Mouse (Mus musculus) forelimb bud, embryonic 11.5 days (tissue): ENCODE data around the gene Cux1.

Source experiments
- DNase-seq: peaks from one replicate; pipeline ENCODE4 v3.0.0-alpha.2; 2012; ENCODE audit warnings: low read depth, low spot score

Cux1 gene

GRCm38 (mm10) chr5:136382261-136383005, 184.9 kb downstream of the Cux1 start:
- no peak for DNase-seq

GRCm38 (mm10) chr5:136379405-136379804, 187.9 kb downstream of the Cux1 start:
- DNase-seq = no peak

DNA sequence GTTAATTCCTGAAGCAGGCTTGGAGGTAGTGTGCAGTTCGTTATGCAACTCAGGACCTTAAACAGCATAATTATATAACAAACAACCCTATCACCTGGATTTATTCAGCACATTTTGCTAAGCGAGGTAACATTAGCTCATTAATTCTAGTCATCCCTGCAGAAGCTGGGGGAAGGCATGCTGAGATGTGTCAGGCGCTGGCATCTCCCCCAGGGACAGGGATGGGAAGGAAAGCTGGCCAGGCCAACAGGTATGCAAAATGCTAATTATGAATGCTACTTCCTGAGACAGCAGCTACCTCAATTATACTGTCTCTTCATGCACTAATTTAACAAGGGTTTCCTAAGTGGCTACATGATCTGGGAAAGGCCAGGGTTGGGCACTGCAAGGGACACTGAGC, 190.2 kb downstream of the Cux1 start:
- DNase-seq = no peak

GRCm38 (mm10) chr5:136375350-136375749, 191.9 kb downstream of the Cux1 start:
- no peak for DNase-seq

DNA sequence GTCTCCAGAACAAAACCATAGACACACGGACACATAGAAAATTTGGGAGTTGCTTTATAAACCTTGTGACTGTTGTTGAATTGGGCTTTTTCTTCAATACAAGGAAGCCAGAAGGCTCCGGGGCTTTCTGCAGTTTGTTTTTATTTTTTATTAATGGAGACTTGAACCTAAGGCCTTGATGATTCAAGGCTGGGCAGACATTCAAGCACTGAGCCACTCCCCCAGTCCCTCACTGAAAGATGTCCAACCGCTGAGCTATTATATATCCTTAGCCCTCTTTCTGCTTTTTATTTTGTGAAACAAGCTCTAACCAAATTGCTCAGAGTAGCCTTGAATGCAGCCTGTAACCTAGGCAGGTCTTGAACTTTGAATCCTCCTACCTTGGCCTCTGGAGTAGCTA, 195.0 kb downstream of the Cux1 start:
- no peak for DNase-seq

DNA sequence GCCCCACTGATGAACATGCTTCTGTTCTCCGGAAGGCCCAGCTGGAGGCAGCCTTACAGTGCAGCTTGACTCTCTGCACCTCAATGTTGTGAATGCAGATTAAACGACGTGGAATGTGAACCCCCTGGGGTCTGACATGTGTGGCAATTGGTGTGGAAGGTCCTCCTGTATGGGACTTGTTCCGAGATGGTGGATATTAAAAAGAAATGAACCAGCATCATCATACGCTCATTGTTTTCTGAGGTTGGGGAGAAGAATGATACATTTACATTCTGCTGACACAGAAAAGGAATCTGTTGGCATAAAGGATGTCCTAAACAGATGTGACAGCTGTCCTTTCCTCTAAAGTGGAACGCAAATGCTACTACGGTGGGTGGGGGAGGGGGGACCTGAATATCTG, 203.9 kb downstream of the Cux1 start:
- DNase-seq = no peak

DNA sequence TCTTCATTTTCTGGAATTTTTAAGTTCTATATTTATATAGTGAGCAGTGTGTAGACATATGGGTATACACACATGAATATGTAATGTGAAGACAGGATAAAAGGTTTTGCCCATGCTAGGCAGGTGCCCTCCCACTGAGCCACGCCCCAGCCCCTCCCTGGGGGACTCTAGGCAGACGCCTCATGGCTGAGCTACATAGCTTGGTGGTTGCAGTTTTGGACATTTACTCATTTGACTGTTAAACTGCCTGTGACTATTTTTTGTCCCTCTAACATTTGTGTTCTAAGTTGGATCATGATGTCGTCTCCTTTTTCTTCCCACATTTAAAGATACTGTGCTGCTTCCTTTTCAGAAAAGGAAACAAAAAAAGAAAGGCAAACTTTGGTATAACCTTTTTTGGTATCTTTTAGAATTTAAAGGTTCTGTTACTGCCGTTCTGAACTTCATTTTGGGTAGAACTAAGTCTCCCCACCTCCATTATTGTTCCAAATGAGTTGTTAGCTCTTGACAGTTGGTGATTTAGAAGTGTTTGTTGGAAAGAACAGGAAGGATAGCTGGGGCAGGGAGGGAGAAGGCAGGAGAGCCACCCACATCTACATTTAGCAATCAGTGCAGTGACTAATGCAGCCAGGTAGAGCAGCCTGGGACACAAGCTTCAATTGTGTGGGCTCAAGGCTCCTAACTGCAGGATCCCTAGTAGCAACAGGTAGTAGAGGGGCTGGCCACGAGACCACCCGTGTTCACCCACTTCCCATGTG, 204.6 kb downstream of the Cux1 start:
- no peak for DNase-seq

GRCm38 (mm10) chr5:136362021-136362420, 205.3 kb downstream of the Cux1 start:
- no peak for DNase-seq

- DNase-seq = no peak
Measured at GRCm38 (mm10) chr5:136357227-136357626, 210.1 kb downstream of the Cux1 start.

DNA sequence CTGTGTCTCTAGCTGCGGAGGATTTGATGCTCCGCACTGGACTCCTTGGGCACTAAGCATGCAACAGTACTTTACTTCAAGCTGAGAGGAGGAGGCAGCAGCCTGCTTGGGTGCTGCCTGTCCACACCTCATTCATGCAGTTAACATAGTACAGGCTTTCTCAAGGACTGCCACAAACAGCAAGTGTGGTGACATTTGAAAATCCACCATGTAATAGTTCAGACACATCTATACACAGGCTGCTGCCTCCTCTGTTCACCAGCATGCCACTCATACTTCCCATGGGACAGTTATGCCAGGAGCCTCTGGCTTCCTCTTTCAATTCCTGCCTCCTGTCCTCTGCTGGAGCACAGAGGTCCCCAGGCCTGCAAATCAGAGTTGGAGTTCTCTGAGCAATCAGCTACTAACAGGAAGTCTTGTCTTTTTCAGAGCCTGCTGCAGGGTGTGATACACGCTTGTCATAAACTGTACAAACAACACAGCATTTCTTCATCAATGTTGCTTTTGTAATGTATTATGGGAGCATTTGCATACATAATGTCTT, 211.6 kb downstream of the Cux1 start:
- no peak for DNase-seq

- no peak for DNase-seq
Measured at GRCm38 (mm10) chr5:136354729-136355128, 212.6 kb downstream of the Cux1 start.

GRCm38 (mm10) chr5:136353114-136353513, 214.2 kb downstream of the Cux1 start:
- DNase-seq = no peak

- no peak for DNase-seq
Measured at GRCm38 (mm10) chr5:136343156-136343890, 224.0 kb downstream of the Cux1 start.

- no peak for DNase-seq
Measured at GRCm38 (mm10) chr5:136336798-136337527, 230.3 kb downstream of the Cux1 start.

DNA sequence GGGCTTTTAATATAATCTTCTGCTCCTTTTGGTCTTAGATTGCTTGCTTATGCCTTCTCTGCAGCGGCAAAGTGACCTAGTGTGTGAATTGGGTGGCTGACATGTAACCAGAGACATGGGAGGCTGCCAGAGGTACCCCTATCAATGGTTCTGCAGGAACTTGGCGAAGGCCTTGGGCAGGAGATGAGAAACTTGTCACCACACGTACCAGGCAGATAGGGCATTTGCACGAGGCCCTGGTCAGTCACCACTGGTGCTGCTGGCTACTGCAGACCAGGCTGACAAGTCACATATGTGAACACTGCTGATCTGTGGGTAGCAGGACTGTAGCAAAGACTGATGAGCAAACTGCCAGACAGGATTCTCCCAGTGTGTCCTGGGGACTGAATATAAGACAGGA, 231.6 kb downstream of the Cux1 start:
- no peak for DNase-seq

- DNase-seq = no peak
Measured at GRCm38 (mm10) chr5:136334780-136335179, 232.5 kb downstream of the Cux1 start.

GRCm38 (mm10) chr5:136334051-136334450, 233.2 kb downstream of the Cux1 start:
- no peak for DNase-seq

- no peak for DNase-seq
Measured at GRCm38 (mm10) chr5:136332786-136333462, 234.4 kb downstream of the Cux1 start.

- no peak for DNase-seq
Measured at GRCm38 (mm10) chr5:136327736-136328135, 239.6 kb downstream of the Cux1 start.

DNA sequence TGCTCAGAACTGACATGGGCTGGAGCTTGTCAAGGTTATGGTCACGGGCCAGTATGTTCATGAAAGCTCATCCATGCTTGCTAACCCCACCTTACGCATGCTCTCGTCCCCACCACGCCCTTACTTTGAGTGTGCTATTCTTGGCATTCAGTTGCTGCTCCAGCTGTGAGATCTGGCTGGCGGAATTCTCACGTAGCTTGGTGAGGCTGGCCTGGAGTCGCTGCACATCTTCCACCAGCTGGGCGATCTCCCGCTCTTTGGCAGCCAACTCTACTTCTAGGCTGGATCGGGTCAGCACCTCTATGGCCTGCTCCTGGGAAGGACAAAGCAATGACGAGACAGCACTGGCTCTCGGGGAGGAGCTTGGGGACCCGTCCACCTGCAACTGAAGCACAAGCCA, 240.7 kb downstream of the Cux1 start:
- DNase-seq = no peak

DNA sequence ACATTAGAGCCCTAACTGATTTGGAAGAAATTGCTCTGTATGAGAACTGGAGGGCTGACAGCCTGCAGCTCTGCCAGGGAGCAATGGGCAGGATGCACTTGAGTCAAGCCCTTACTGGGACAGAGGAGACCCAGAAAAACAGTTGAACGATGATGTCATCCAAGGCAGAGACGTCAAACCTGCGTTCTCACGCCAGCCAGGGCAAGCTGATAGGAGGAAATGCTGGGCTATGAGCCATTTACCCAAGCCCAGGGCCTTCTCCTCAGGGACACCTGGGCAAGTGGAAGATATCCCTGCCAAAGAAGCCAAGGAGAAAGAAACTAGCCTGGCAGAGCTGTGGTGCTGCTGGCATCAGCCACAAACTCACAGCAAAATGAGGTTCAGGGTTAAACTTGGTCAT, 242.8 kb downstream of the Cux1 start:
- no peak for DNase-seq
